Mouse (Mus musculus): ENCODE results near the gene Efcab11. TPM values are rescaled to one million over a fixed set of nuclear protein-coding genes. Genes with fewer than 3 reads are reported as not detected.

Gene Efcab11
- 22.1 and 22.8 TPM in 2 replicates for polyA plus RNA-seq (2014; fragmentation: Nextera tagmentation; extraction: Ambion mirVana)

DNA sequence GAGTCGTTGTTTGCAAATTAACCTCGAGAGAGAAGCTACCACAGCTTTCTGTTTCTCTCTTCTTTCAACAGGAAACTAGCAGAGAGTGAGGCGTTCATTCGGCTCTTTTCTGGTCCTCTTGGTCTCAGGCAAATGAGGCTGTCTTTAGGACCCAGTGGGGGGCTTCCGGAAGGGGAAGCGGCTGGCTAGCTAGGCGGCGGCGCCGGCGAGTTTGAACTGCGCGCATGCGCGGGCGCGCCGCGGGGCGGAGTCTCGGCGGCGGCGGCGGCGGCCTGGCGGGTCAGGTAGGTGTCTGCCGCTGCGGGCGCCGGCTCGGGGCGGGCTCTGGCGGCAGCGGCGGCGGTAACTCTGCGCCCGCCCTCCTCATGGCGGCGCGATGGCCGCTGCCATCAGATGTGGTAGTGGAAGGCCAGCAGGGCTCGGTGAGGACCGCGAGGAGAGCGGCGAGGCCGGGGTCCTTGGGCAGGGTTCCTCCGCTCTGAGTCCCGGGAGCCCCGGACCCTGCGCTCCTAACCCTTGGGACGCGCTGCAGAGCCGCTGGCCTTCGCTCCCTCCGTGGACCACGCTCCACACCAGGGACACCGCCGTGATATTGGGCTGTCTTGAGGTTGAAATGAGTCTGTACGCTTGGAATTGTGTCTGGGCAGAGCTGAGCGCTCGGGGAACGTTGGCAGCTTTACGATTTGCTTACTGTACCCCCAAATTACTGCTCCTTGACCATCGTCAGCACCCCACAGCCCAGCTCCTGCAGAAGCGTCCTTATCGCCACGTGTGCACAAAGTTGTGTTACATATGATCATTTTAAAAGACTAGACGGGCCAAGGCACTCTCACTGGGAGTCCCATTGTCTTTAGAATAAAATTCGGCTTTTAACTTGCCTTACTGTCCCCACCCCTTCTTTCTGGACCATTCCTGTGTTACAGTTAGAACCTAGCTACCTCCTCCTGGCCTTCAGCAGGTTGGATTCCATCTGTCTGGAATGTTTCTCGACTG is at the start of gene Efcab11, which contains the start of gene Tdp1:
Gene Efcab11, minus strand, starts transcription at position 171 of the 993 bp plus-strand sequence.
Gene Tdp1, plus strand, starts transcription at position 249 of the 993 bp plus-strand sequence.
- Histone ChIP-seq H3K27me3 (ENCODE audit: insufficient read depth, low read length) (no peaks in the 10 kb centered on the region), H3K4me2 (peak within 1 kb of the TSS; percentile 86), H3K9me3 (ENCODE audit: low read depth, low read length) (no peaks in the 10 kb centered on the region), H3K4me3 (ENCODE audit: low read depth, low read length) (peak within 1 kb of the TSS; percentile 83), H3K27ac (ENCODE audit: low read depth) (peak within 1 kb of the TSS; percentile 89), H3K36me3 (ENCODE audit: insufficient read depth) (no peaks in the 10 kb centered on the region; the same call in 1 of the 2 replicates), H3K4me1 (ENCODE audit: insufficient read depth) (peaks cover 4% of the 10 kb centered on the region; the same call in 1 of the 2 replicates), H3K9ac (peak within 1 kb of the TSS; percentile 82)
- TF ChIP-seq CTCF (IDR thresholded peaks at IDR 0.05; ENCODE audit: low read depth): no peak
- WGBS: under 1% methylated on average over 73 of the region's 73 CpGs
- ATAC-seq (ENCODE audit: insufficient read depth) (peak; percentile 82), DNase-seq (peak; percentile 97)

DNA sequence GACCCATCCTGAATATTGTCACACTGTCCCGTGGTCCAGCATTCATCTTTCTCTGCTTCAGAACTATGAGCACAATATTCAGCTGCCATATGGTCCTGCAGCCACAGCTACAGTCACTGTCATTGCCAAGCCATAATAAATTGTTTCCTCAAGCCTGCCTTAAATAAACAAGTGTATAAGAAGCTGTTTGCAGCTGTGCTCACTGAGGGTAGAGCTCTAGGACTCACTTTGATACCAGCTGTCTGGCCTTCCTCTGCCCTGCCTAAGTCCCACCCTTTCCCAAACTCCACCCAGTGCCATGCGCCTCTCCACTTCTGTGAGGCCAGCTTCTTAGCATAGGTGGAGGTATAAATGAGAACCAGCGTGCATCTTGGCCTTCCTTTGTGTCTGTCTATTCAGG is 49.4 kb upstream of the Efcab11 start:
- peak; percentile 83 for DNase-seq

DNA sequence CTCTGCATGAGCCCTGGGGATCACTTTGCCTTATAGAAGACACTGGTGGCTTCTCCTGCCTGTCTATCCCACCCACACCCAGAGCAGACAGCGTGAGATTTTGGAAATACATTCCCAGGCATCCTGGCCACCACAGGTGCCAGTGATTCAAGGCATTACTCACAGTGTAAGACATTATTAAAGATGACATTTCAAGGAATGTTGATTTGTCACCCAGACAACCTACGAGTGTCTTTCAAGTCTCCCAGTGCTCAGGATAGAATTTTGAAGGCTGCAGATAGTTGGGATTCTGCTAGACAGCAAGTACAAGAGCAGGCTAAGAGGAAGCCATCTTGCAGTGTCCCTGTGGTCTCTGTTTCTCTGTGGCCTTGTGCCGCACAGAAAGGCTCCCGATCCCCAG is 48.0 kb upstream of the Efcab11 start:
- ATAC-seq (ENCODE audit: insufficient read depth) (no peak), DNase-seq (no peak)
- Histone ChIP-seq H3K9ac (no peak overlapping the region), H3K27ac (ENCODE audit: low read depth) (no peak overlapping the region), H3K27me3 (ENCODE audit: insufficient read depth, low read length) (no peaks in the 10 kb centered on the region), H3K4me1 (ENCODE audit: insufficient read depth) (0 out of 2 replicates have a peak, but pooled peaks cover 4% of the 10 kb centered on the region), H3K4me3 (ENCODE audit: low read depth, low read length) (no peak overlapping the region), H3K4me2 (no peak overlapping the region), H3K9me3 (ENCODE audit: low read depth, low read length) (no peaks in the 10 kb centered on the region), H3K36me3 (ENCODE audit: insufficient read depth) (peaks cover 30% of the 10 kb centered on the region)
- 88% methylated on average over 4 of the region's 4 CpGs for WGBS
- TF ChIP-seq CTCF (IDR thresholded peaks at IDR 0.05; ENCODE audit: low read depth): no peak

More for the DNA sequence above, 49.4 kb upstream of the Efcab11 start:
- H3K9ac ChIP-seq: no peak overlapping the region
- ATAC-seq (ENCODE audit: insufficient read depth): peak; percentile 54; the same call in 1 of the 2 replicates
- H3K9me3 ChIP-seq (ENCODE audit: low read depth, low read length): no peaks in the 10 kb centered on the region
- H3K4me3 ChIP-seq (ENCODE audit: low read depth, low read length): no peak overlapping the region
- no peaks in the 10 kb centered on the region for H3K27me3 ChIP-seq (ENCODE audit: insufficient read depth, low read length)
- H3K4me2 ChIP-seq: no peak overlapping the region
- H3K4me1 ChIP-seq (ENCODE audit: insufficient read depth): 0 out of 2 replicates have a peak, but pooled peaks cover 4% of the 10 kb centered on the region
- WGBS: 50% methylated on average over 3 of the region's 3 CpGs
- peaks cover 27% of the 10 kb centered on the region for H3K36me3 ChIP-seq (ENCODE audit: insufficient read depth)
- no peak for TF ChIP-seq CTCF (IDR thresholded peaks at IDR 0.05; ENCODE audit: low read depth)
- H3K27ac ChIP-seq (ENCODE audit: low read depth): no peak overlapping the region

GRCm38 (mm10) chr12:99929160-99929559 is 44.9 kb upstream of the Efcab11 start:
- Histone ChIP-seq H3K27me3 (ENCODE audit: insufficient read depth, low read length) (no peaks in the 10 kb centered on the region), H3K27ac (ENCODE audit: low read depth) (no peak overlapping the region), H3K4me3 (ENCODE audit: low read depth, low read length) (no peak overlapping the region), H3K4me1 (ENCODE audit: insufficient read depth) (no peaks in the 10 kb centered on the region), H3K9ac (no peak overlapping the region), H3K36me3 (ENCODE audit: insufficient read depth) (peaks cover 28% of the 10 kb centered on the region), H3K9me3 (ENCODE audit: low read depth, low read length) (no peaks in the 10 kb centered on the region), H3K4me2 (no peak overlapping the region)
- no peak for ATAC-seq (ENCODE audit: insufficient read depth)
- TF ChIP-seq CTCF (IDR thresholded peaks at IDR 0.05; ENCODE audit: low read depth): no peak
- WGBS: 81% methylated on average over 1 of the region's 1 CpGs
- DNase-seq: no peak

DNA sequence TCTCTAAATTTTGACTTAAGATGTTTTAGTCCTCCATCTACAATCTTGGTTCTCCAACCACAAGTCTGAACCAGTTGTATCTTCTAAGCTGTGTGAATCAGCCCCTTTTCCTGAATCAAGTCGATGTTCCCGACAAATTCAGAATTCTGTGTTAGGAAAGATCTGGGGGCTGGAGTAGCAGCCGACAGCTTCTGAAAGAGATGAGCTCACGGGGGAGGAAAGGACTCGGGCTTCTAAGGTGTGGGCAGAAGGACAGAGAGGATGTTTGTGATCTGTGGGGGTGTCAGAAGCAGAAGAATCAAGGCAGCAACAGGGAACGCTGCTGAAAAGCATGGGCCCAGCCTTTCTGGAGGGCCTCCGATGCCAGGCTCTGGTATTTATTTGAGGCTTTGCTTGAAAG is 44.1 kb upstream of the Efcab11 start:
- Histone ChIP-seq H3K9ac (no peak overlapping the region), H3K36me3 (ENCODE audit: insufficient read depth) (peaks cover 36% of the 10 kb centered on the region), H3K4me2 (no peak overlapping the region), H3K9me3 (ENCODE audit: low read depth, low read length) (no peaks in the 10 kb centered on the region), H3K27ac (ENCODE audit: low read depth) (no peak overlapping the region), H3K4me3 (ENCODE audit: low read depth, low read length) (no peak overlapping the region), H3K4me1 (ENCODE audit: insufficient read depth) (no peaks in the 10 kb centered on the region), H3K27me3 (ENCODE audit: insufficient read depth, low read length) (no peaks in the 10 kb centered on the region)
- ATAC-seq (ENCODE audit: insufficient read depth): no peak
- WGBS: 88% methylated on average over 7 of the region's 7 CpGs
- no peak for DNase-seq
- TF ChIP-seq CTCF (IDR thresholded peaks at IDR 0.05; ENCODE audit: low read depth): no peak

DNA sequence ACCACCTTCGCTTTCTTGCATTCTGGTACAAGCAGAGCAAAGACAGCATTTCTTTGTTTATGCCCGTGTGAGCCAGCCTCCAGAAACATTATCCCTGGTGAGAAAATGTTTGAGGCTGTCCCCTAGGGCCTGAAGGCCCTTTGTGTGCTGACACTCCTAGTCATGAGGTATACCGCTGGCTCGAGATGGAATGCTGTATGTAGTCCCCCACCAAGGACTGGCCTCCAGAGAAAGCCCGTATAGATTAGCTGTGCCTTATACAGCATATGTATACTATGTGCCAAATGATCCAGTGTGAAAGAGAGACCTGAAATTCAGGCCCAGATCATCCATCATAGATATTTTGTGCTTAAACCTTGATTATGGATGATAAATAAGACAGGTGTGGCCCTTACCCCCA is 39.5 kb upstream of the Efcab11 start:
- no peak for TF ChIP-seq CTCF (IDR thresholded peaks at IDR 0.05; ENCODE audit: low read depth)
- no peak for DNase-seq
- H3K4me1 ChIP-seq (ENCODE audit: insufficient read depth): no peaks in the 10 kb centered on the region
- H3K9me3 ChIP-seq (ENCODE audit: low read depth, low read length): no peaks in the 10 kb centered on the region
- no peak overlapping the region for H3K4me3 ChIP-seq (ENCODE audit: low read depth, low read length)
- no peak overlapping the region for H3K4me2 ChIP-seq
- ATAC-seq (ENCODE audit: insufficient read depth): no peak
- peaks cover 41% of the 10 kb centered on the region; the same call in 1 of the 2 replicates for H3K36me3 ChIP-seq (ENCODE audit: insufficient read depth)
- 75% methylated on average over 5 of the region's 5 CpGs for WGBS
- H3K27ac ChIP-seq (ENCODE audit: low read depth): no peak overlapping the region
- H3K9ac ChIP-seq: no peak overlapping the region
- no peaks in the 10 kb centered on the region for H3K27me3 ChIP-seq (ENCODE audit: insufficient read depth, low read length)

DNA sequence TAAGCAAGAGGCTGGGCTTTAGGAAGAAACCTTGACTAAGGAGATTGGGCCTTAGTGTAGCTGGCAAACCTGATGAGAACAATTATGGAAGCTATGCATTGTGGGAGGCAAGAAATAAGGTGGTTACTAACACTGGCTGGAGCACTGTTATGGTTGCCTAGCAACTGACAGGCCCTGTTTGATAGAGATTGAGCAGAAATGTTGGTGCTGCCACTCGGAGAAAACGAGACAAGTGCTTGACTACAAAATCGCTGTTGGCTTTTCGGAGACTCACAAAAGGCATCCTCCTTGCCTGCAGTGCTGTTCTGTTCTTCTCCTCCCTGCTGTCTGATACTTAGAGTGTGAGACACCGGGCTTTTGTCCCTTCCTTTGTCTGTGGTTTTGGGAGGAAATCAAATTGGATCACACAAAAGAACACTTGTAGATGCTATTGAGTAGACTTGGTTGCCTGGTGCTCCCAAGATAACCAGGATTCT is 38.9 kb upstream of the Efcab11 start:
- no peaks in the 10 kb centered on the region for H3K4me1 ChIP-seq (ENCODE audit: insufficient read depth)
- no peaks in the 10 kb centered on the region for H3K27me3 ChIP-seq (ENCODE audit: insufficient read depth, low read length)
- DNase-seq: no peak
- H3K36me3 ChIP-seq (ENCODE audit: insufficient read depth): peaks cover 44% of the 10 kb centered on the region; the same call in 1 of the 2 replicates
- H3K9me3 ChIP-seq (ENCODE audit: low read depth, low read length): no peaks in the 10 kb centered on the region
- no peak for TF ChIP-seq CTCF (IDR thresholded peaks at IDR 0.05; ENCODE audit: low read depth)
- H3K4me2 ChIP-seq: no peak overlapping the region
- no peak overlapping the region for H3K4me3 ChIP-seq (ENCODE audit: low read depth, low read length)
- no peak overlapping the region for H3K9ac ChIP-seq
- no peak for ATAC-seq (ENCODE audit: insufficient read depth)
- WGBS: 55% methylated on average over 5 of the region's 5 CpGs
- H3K27ac ChIP-seq (ENCODE audit: low read depth): no peak overlapping the region
